Mouse (Mus musculus): ENCODE measurements around the gene Apom. TPM values are rescaled to one million over a fixed set of nuclear protein-coding genes. Genes with fewer than 3 reads are reported as not detected.

Gene Apom
- polyA plus RNA-seq, 1 experiment from 2014 or later: 0.19 TPM

DNA sequence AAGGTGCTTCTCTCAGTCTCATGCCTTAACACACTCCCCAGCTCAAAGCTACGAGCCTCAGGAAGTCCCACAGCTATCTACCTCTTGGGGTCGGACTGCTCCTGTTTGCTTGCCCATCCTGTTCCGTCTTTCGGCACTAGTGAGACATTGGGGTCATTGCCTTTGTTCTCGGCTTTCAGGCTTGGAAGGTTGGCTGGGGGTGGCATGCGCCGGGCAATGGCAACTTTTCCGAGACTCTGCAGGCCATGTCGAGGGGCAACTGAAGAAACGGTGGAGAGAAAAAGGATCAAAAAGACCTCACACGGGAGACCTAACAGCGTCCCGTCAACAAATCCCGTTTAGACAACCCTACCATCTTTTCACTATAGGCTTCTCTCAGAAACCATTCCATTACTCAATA is 30.3 kb upstream of the Apom start:
- H3K27me3 ChIP-seq (replicated peaks; ENCODE audit: insufficient read depth, low read length): no peaks in the 10 kb centered on the region
- H3K36me3 ChIP-seq (ENCODE audit: insufficient read depth, low read length): peaks cover 46% of the 10 kb centered on the region
- peak overlapping the region; percentile 11; the same call in 1 of the 2 replicates for H3K27ac ChIP-seq (ENCODE audit: low read length)
- no peak for DNase-seq (ENCODE audit: low spot score)
- no peak overlapping the region; the same call in 1 of the 2 replicates for H3K4me2 ChIP-seq (replicated peaks; ENCODE audit: low read depth, low read length)
- ATAC-seq: no peak
- H3K9me3 ChIP-seq (ENCODE audit: low read length): no peaks in the 10 kb centered on the region
- peak overlapping the region; percentile 97; the same call in 1 of the 2 replicates for H3K4me3 ChIP-seq (ENCODE audit: low read depth, low read length)
- no peak overlapping the region for H3K9ac ChIP-seq (replicated peaks; ENCODE audit: low read depth)
- WGBS: 53% methylated on average over 14 of the region's 14 CpGs
- H3K4me1 ChIP-seq (ENCODE audit: insufficient read depth, low read depth, low read length): peaks cover 12% of the 10 kb centered on the region
- TF ChIP-seq EP300 (IDR thresholded peaks at IDR 0.05): no peak
- TF ChIP-seq CTCF (IDR thresholded peaks at IDR 0.05): no peak

- Histone ChIP-seq H3K4me2 (replicated peaks; ENCODE audit: low read depth, low read length) (no peak overlapping the region), H3K9ac (replicated peaks; ENCODE audit: low read depth) (no peak overlapping the region), H3K27ac (ENCODE audit: low read length) (no peak overlapping the region), H3K27me3 (replicated peaks; ENCODE audit: insufficient read depth, low read length) (no peaks in the 10 kb centered on the region), H3K4me1 (ENCODE audit: insufficient read depth, low read depth, low read length) (peaks cover 12% of the 10 kb centered on the region), H3K9me3 (ENCODE audit: low read length) (no peaks in the 10 kb centered on the region), H3K4me3 (ENCODE audit: low read depth, low read length) (no peak overlapping the region), H3K36me3 (ENCODE audit: insufficient read depth, low read length) (peaks cover 52% of the 10 kb centered on the region)
- 72% methylated on average over 11 of the region's 11 CpGs for WGBS
- ATAC-seq: no peak
- no peak for TF ChIP-seq CTCF (IDR thresholded peaks at IDR 0.05)
- no peak for TF ChIP-seq EP300 (IDR thresholded peaks at IDR 0.05)
- no peak for DNase-seq (ENCODE audit: low spot score)
Observed at GRCm38 (mm10) chr17:35161421-35161820, 29.6 kb upstream of the Apom start.

DNA sequence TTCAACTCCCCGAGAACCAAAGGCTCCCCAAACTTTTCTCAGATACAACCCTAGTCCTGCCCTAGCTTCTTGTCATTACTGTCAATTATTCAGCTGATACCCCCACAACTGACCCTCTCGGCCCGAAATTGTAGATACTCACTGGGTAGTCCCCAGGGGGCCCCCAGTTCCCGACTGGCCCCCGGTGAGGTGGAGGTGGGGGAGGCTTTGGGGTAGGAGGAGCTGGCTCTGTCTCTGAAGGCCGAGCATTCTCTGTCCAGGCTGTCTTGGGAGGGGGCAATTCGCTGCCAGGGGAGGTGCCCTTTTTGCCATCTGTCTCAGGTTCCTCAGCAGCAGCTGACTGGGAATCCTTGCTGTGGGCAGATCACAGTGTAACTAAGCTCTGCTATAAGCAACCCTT is 27.8 kb upstream of the Apom start:
- no peak overlapping the region for H3K9ac ChIP-seq (replicated peaks; ENCODE audit: low read depth)
- ATAC-seq (no peak), DNase-seq (ENCODE audit: low spot score) (no peak)
- WGBS: 84% methylated on average over 7 of the region's 7 CpGs
- peaks cover 70% of the 10 kb centered on the region for H3K36me3 ChIP-seq (ENCODE audit: insufficient read depth, low read length)
- H3K9me3 ChIP-seq (ENCODE audit: low read length): no peaks in the 10 kb centered on the region
- peaks cover 6% of the 10 kb centered on the region; the same call in 1 of the 2 replicates for H3K4me1 ChIP-seq (ENCODE audit: insufficient read depth, low read depth, low read length)
- no peak for TF ChIP-seq EP300 (IDR thresholded peaks at IDR 0.05)
- H3K4me3 ChIP-seq (ENCODE audit: low read depth, low read length): no peak overlapping the region
- no peak overlapping the region for H3K27ac ChIP-seq (ENCODE audit: low read length)
- no peak overlapping the region for H3K4me2 ChIP-seq (replicated peaks; ENCODE audit: low read depth, low read length)
- H3K27me3 ChIP-seq (replicated peaks; ENCODE audit: insufficient read depth, low read length): no peaks in the 10 kb centered on the region

DNA sequence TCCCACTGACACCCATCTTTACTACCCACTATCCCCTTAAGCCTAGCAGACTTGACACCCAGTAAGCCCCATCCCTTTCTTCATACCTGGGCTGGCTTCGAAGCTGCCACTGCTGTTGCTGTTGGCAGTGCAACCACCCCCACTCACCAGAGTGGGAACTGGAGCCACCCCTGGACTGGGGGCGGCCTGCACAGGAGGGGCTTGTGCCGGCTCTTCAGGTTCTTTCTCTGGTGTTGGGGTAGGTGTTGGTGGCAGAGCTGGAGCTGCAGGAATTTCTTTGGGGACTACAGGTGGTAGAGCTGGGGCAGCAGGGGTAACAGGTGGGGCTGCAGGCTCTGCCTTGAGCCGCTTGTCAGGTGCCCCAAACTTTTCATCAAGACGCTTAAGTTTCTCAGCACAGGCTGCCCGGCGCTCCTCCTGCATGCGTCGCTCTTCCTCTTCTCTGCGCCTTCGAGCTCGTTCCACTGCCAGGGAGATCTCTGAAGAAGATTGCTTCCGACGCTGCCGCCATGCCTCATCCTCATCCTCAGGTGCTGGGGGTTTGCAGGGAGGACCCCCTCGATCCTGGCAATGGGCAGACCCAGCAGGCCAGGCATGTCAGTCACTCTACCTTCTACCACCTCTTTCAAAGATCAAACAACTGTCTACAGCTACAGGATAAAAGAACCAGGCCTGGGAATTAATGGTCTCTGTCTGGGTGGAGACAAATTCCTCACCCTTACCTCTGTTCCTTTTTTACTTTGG is 27.2 kb upstream of the Apom start:
- TF ChIP-seq CTCF (IDR thresholded peaks at IDR 0.05): no peak
- TF ChIP-seq EP300 (IDR thresholded peaks at IDR 0.05): no peak
- no peaks in the 10 kb centered on the region for H3K9me3 ChIP-seq (ENCODE audit: low read length)
- DNase-seq (ENCODE audit: low spot score): no peak
- H3K27ac ChIP-seq (ENCODE audit: low read length): no peak overlapping the region
- peaks cover 75% of the 10 kb centered on the region for H3K36me3 ChIP-seq (ENCODE audit: insufficient read depth, low read length)
- peaks cover 6% of the 10 kb centered on the region; the same call in 1 of the 2 replicates for H3K4me1 ChIP-seq (ENCODE audit: insufficient read depth, low read depth, low read length)
- 91% methylated on average over 16 of the region's 16 CpGs for WGBS
- no peaks in the 10 kb centered on the region for H3K27me3 ChIP-seq (replicated peaks; ENCODE audit: insufficient read depth, low read length)
- H3K4me3 ChIP-seq (ENCODE audit: low read depth, low read length): no peak overlapping the region
- no peak overlapping the region for H3K9ac ChIP-seq (replicated peaks; ENCODE audit: low read depth)
- no peak for ATAC-seq
- no peak overlapping the region for H3K4me2 ChIP-seq (replicated peaks; ENCODE audit: low read depth, low read length)

- H3K27me3 ChIP-seq (replicated peaks; ENCODE audit: insufficient read depth, low read length): no peaks in the 10 kb centered on the region
- peaks cover 6% of the 10 kb centered on the region; the same call in 1 of the 2 replicates for H3K4me1 ChIP-seq (ENCODE audit: insufficient read depth, low read depth, low read length)
- TF ChIP-seq EP300 (IDR thresholded peaks at IDR 0.05): no peak
- TF ChIP-seq CTCF (IDR thresholded peaks at IDR 0.05): no peak
- no peaks in the 10 kb centered on the region for H3K9me3 ChIP-seq (ENCODE audit: low read length)
- no peak overlapping the region for H3K4me2 ChIP-seq (replicated peaks; ENCODE audit: low read depth, low read length)
- H3K4me3 ChIP-seq (ENCODE audit: low read depth, low read length): no peak overlapping the region
- H3K36me3 ChIP-seq (ENCODE audit: insufficient read depth, low read length): peaks cover 88% of the 10 kb centered on the region
- no peak overlapping the region for H3K9ac ChIP-seq (replicated peaks; ENCODE audit: low read depth)
- H3K27ac ChIP-seq (ENCODE audit: low read length): no peak overlapping the region
- DNase-seq (ENCODE audit: low spot score) (no peak), ATAC-seq (no peak)
- 90% methylated on average over 8 of the region's 8 CpGs for WGBS
Observed at GRCm38 (mm10) chr17:35157661-35158175, 25.9 kb upstream of the Apom start.

GRCm38 (mm10) chr17:35157254-35157653 is 25.4 kb upstream of the Apom start:
- TF ChIP-seq CTCF (IDR thresholded peaks at IDR 0.05): no peak
- no peak for TF ChIP-seq EP300 (IDR thresholded peaks at IDR 0.05)
- no peak for DNase-seq (ENCODE audit: low spot score)
- WGBS: 86% methylated on average over 8 of the region's 8 CpGs
- no peaks in the 10 kb centered on the region for H3K9me3 ChIP-seq (ENCODE audit: low read length)
- no peak overlapping the region for H3K27ac ChIP-seq (ENCODE audit: low read length)
- no peak overlapping the region for H3K4me3 ChIP-seq (ENCODE audit: low read depth, low read length)
- no peaks in the 10 kb centered on the region for H3K27me3 ChIP-seq (replicated peaks; ENCODE audit: insufficient read depth, low read length)
- peaks cover 93% of the 10 kb centered on the region for H3K36me3 ChIP-seq (ENCODE audit: insufficient read depth, low read length)
- peaks cover 4% of the 10 kb centered on the region; the same call in 1 of the 2 replicates for H3K4me1 ChIP-seq (ENCODE audit: insufficient read depth, low read depth, low read length)
- no peak overlapping the region for H3K9ac ChIP-seq (replicated peaks; ENCODE audit: low read depth)
- ATAC-seq: no peak
- H3K4me2 ChIP-seq (replicated peaks; ENCODE audit: low read depth, low read length): no peak overlapping the region
